ENCODE assay signal across 20 mouse cellular contexts in genomic region chr2:172269907-172270306, GRCm38 (mm10). TPM values are rescaled to one million over a fixed set of nuclear protein-coding genes. Genes with fewer than 3 reads are reported as not detected.
DNase-seq lines count a peak whose midpoint lies in the region; ATAC-seq and TF ChIP-seq lines count a peak whose summit lies in the region.
"Had no signal": no experiment of that assay in that cellular context is flagged by ENCODE, and none has a peak within 500 bp of the region (broad histone marks: within the 10 kb centered on the region; RNA-seq: fewer than 3 reads in every experiment).

No protein-coding gene starts in this region.

- no peak for DNase-seq in hindbrain, embryonic 10.5 days (ENCODE audit: low spot score)
- no peak for DNase-seq in forebrain, embryonic 11.5 days (ENCODE audit: low spot score)
- DNase-seq in midbrain, postnatal 0 days (ENCODE audit: low spot score), result peak; percentile 29
- no peak for DNase-seq in layer of hippocampus, adult 2 months (ENCODE audit: low spot score in 2 of 2)
- no peak for DNase-seq in right cerebral cortex, postnatal 10 days (ENCODE audit: low spot score in 2 of 2)
- DNase-seq: adrenal gland, adult 2 months; cerebellum, adult 2 months had no signal

- TF ChIP-seq CTCF in midbrain, postnatal 0 days (IDR thresholded peaks at IDR 0.05), result no peak
- no peak for TF ChIP-seq CTCF in layer of hippocampus, adult 2 months (conservative IDR thresholded peaks at IDR 0.05)

- no peaks in the 10 kb centered on the region for H3K27me3 ChIP-seq in hindbrain, embryonic 12.5 days
- no peaks in the 10 kb centered on the region for H3K27me3 ChIP-seq in hindbrain, embryonic 10.5 days (ENCODE audit: insufficient read depth, poor library complexity, severe bottlenecking)
- H3K27me3 ChIP-seq in forebrain, embryonic 11.5 days (ENCODE audit: control insufficient read depth, insufficient read depth, low read length), result no peaks in the 10 kb centered on the region
- no peaks in the 10 kb centered on the region for H3K27me3 ChIP-seq in hindbrain, embryonic 16.5 days (replicated peaks; ENCODE audit: control insufficient read depth, insufficient read depth, low read length)
- no peaks in the 10 kb centered on the region for H3K27me3 ChIP-seq in midbrain, postnatal 0 days (ENCODE audit: insufficient read depth, low read length)
- peaks cover 10% of the 10 kb centered on the region for H3K27me3 ChIP-seq in heart, embryonic 12.5 days (replicated peaks)
- H3K27me3 ChIP-seq: heart, embryonic 13.5 days; lung, embryonic 15.5 days had no signal

- no peak overlapping the region for H3K4me3 ChIP-seq in hindbrain, embryonic 12.5 days
- no peak overlapping the region for H3K4me3 ChIP-seq in hindbrain, embryonic 10.5 days
- no peak overlapping the region for H3K4me3 ChIP-seq in forebrain, embryonic 11.5 days (ENCODE audit: low read depth, low read length)
- no peak overlapping the region for H3K4me3 ChIP-seq in hindbrain, embryonic 16.5 days (ENCODE audit: low read length)
- H3K4me3 ChIP-seq in midbrain, postnatal 0 days (ENCODE audit: low read depth, low read length), result no peak overlapping the region
- no peak overlapping the region for H3K4me3 ChIP-seq in layer of hippocampus, adult 2 months
- H3K4me3 ChIP-seq in heart, embryonic 12.5 days, result no peak overlapping the region
- H3K4me3 ChIP-seq: heart, embryonic 13.5 days; liver, embryonic 12.5 days; lung, embryonic 15.5 days; myocyte had no signal

- peak overlapping the region; percentile 45; the same call in 1 of the 2 replicates for H3K27ac ChIP-seq in hindbrain, embryonic 12.5 days
- no peak overlapping the region; the same call in 1 of the 2 replicates for H3K27ac ChIP-seq in hindbrain, embryonic 10.5 days
- H3K27ac ChIP-seq in forebrain, embryonic 11.5 days (ENCODE audit: low read depth, low read length), result no peak overlapping the region; the same call in 1 of the 2 replicates
- H3K27ac ChIP-seq in hindbrain, embryonic 16.5 days (ENCODE audit: low read depth, low read length), result peak overlapping the region; percentile 57
- H3K27ac ChIP-seq in midbrain, postnatal 0 days (ENCODE audit: low read depth, low read length), result peak overlapping the region; percentile 69
- no peak overlapping the region for H3K27ac ChIP-seq in layer of hippocampus, adult 2 months
- H3K27ac ChIP-seq in heart, embryonic 12.5 days (ENCODE audit: poor library complexity, severe bottlenecking), result no peak overlapping the region
- H3K27ac ChIP-seq: heart, embryonic 13.5 days; liver, embryonic 12.5 days; lung, embryonic 15.5 days had no signal

- peak; percentile 58 for ATAC-seq in hindbrain, embryonic 12.5 days (ENCODE audit: low FRiP score)
- no peak; the same call in 1 of the 2 replicates for ATAC-seq in forebrain, embryonic 11.5 days (replicated peaks; ENCODE audit: low FRiP score)
- 0 out of 2 replicates have a peak, but pooled peaks have one; percentile 38 for ATAC-seq in hindbrain, embryonic 16.5 days
- peak; percentile 68; the same call in 1 of the 2 replicates for ATAC-seq in midbrain, postnatal 0 days (ENCODE audit: low FRiP score)
- no peak for ATAC-seq in heart, embryonic 12.5 days (ENCODE audit: insufficient number of reproducible peaks, low FRiP score)
- ATAC-seq: liver, embryonic 12.5 days had no signal

- no peak overlapping the region for H3K9ac ChIP-seq in hindbrain, embryonic 12.5 days
- peak overlapping the region; percentile 24; the same call in 1 of the 2 replicates for H3K9ac ChIP-seq in forebrain, embryonic 11.5 days (ENCODE audit: low read length)
- H3K9ac ChIP-seq in hindbrain, embryonic 16.5 days (ENCODE audit: low read depth, low read length), result no peak overlapping the region
- H3K9ac ChIP-seq in midbrain, postnatal 0 days (replicated peaks; ENCODE audit: low read length, poor library complexity, severe bottlenecking), result no peak overlapping the region
- no peak overlapping the region for H3K9ac ChIP-seq in heart, embryonic 12.5 days
- H3K9ac ChIP-seq: heart, embryonic 13.5 days; liver, embryonic 12.5 days; lung, embryonic 15.5 days had no signal

- H3K4me2 ChIP-seq in hindbrain, embryonic 12.5 days (replicated peaks), result no peak overlapping the region
- no peak overlapping the region for H3K4me2 ChIP-seq in forebrain, embryonic 11.5 days (ENCODE audit: low read depth, low read length, severe bottlenecking)
- H3K4me2 ChIP-seq in hindbrain, embryonic 16.5 days (ENCODE audit: low read length), result no peak overlapping the region
- no peak overlapping the region for H3K4me2 ChIP-seq in midbrain, postnatal 0 days (ENCODE audit: low read depth, low read length, poor library complexity, severe bottlenecking)
- H3K4me2 ChIP-seq in heart, embryonic 12.5 days, result no peak overlapping the region
- H3K4me2 ChIP-seq: heart, embryonic 13.5 days; liver, embryonic 12.5 days; lung, embryonic 15.5 days had no signal

- peaks cover 16% of the 10 kb centered on the region for H3K4me1 ChIP-seq in hindbrain, embryonic 12.5 days
- peaks cover 19% of the 10 kb centered on the region for H3K4me1 ChIP-seq in hindbrain, embryonic 10.5 days (replicated peaks)
- peaks cover 6% of the 10 kb centered on the region; the same call in 1 of the 2 replicates for H3K4me1 ChIP-seq in forebrain, embryonic 11.5 days (replicated peaks; ENCODE audit: control insufficient read depth, insufficient read depth, low read length)
- H3K4me1 ChIP-seq in hindbrain, embryonic 16.5 days (ENCODE audit: control insufficient read depth, insufficient read depth, low read depth, low read length), result peaks cover 14% of the 10 kb centered on the region
- H3K4me1 ChIP-seq in midbrain, postnatal 0 days (ENCODE audit: insufficient read depth, low read length), result no peaks in the 10 kb centered on the region
- peaks cover 19% of the 10 kb centered on the region for H3K4me1 ChIP-seq in heart, embryonic 12.5 days (replicated peaks)
- H3K4me1 ChIP-seq: lung, embryonic 15.5 days had no signal

- no peaks in the 10 kb centered on the region for H3K9me3 ChIP-seq in hindbrain, embryonic 12.5 days (replicated peaks)
- no peaks in the 10 kb centered on the region for H3K9me3 ChIP-seq in hindbrain, embryonic 10.5 days
- H3K9me3 ChIP-seq in forebrain, embryonic 11.5 days (ENCODE audit: control insufficient read depth, low read length), result no peaks in the 10 kb centered on the region
- H3K9me3 ChIP-seq in hindbrain, embryonic 16.5 days (ENCODE audit: control insufficient read depth, low read length), result no peaks in the 10 kb centered on the region
- no peaks in the 10 kb centered on the region for H3K9me3 ChIP-seq in midbrain, postnatal 0 days (ENCODE audit: low read length)
- no peaks in the 10 kb centered on the region for H3K9me3 ChIP-seq in heart, embryonic 12.5 days (replicated peaks)
- H3K9me3 ChIP-seq: heart, embryonic 13.5 days; liver, embryonic 12.5 days; lung, embryonic 15.5 days had no signal

- 88% methylated on average over 11 of the region's 11 CpGs for WGBS in hindbrain, embryonic 12.5 days
- 91% methylated on average over 11 of the region's 11 CpGs for WGBS in hindbrain, embryonic 10.5 days
- WGBS in forebrain, embryonic 11.5 days, result 83% methylated on average over 11 of the region's 11 CpGs
- 70% methylated on average over 11 of the region's 11 CpGs for WGBS in hindbrain, embryonic 16.5 days
- 57% methylated on average over 11 of the region's 11 CpGs for WGBS in midbrain, postnatal 0 days
- 83% methylated on average over 11 of the region's 11 CpGs for WGBS in heart, embryonic 12.5 days

- no peaks in the 10 kb centered on the region for H3K36me3 ChIP-seq in hindbrain, embryonic 12.5 days
- H3K36me3 ChIP-seq in hindbrain, embryonic 10.5 days, result no peaks in the 10 kb centered on the region
- H3K36me3 ChIP-seq in forebrain, embryonic 11.5 days (ENCODE audit: control insufficient read depth, insufficient read depth, low read length), result no peaks in the 10 kb centered on the region
- H3K36me3 ChIP-seq in hindbrain, embryonic 16.5 days (ENCODE audit: control insufficient read depth, insufficient read depth, low read length), result no peaks in the 10 kb centered on the region
- H3K36me3 ChIP-seq in midbrain, postnatal 0 days (ENCODE audit: insufficient read depth, low read length), result no peaks in the 10 kb centered on the region
- H3K36me3 ChIP-seq in heart, embryonic 12.5 days, result no peaks in the 10 kb centered on the region
- H3K36me3 ChIP-seq: heart, embryonic 13.5 days; liver, embryonic 12.5 days; lung, embryonic 15.5 days had no signal

RNA-seq across cellular contexts. Expression of gene Mc3r, which starts 21.6 kb away (rescaled TPM):
- polyA plus RNA-seq in hindbrain, embryonic 12.5 days (2016; fragmentation: Nextera tagmentation; extraction: Ambion mirVana), result not detected in 2 replicates
- not detected in 2 replicates for polyA plus RNA-seq in hindbrain, embryonic 10.5 days (2016; fragmentation: Nextera tagmentation; extraction: Ambion mirVana)
- 0.09 TPM in 1 of 2 replicates, not detected in the other for polyA plus RNA-seq in forebrain, embryonic 11.5 days (2014; fragmentation: Nextera tagmentation; extraction: Ambion mirVana)
- 0.11 and 0.19 TPM in 2 replicates for polyA plus RNA-seq in hindbrain, embryonic 16.5 days (2015; fragmentation: Nextera tagmentation; extraction: Ambion mirVana)
- 0.60 and 0.71 TPM in 2 replicates for total RNA-seq in midbrain, postnatal 0 days (2014; rRNA removed)
- polyA plus RNA-seq in midbrain, postnatal 0 days (2015; fragmentation: Nextera tagmentation; extraction: Ambion mirVana), result 0.94 and 1.1 TPM in 2 replicates
- total RNA-seq in layer of hippocampus, adult 2 months (2021), result not detected
- polyA plus RNA-seq in heart, embryonic 12.5 days (2016; fragmentation: Nextera tagmentation; extraction: Ambion mirVana), result not detected in 2 replicates
- total RNA-seq: adrenal gland, adult 2 months; gastrocnemius, postnatal 4 days; megakaryocyte progenitor cell, adult 5-6 weeks had no signal
- polyA plus RNA-seq: heart, embryonic 13.5 days; kidney, embryonic 14.5 days; lung, embryonic 15.5 days; myocyte; small intestine, adult 2 months; stomach, embryonic 14.5 days; thymus, postnatal 0 days had no signal

Comparison
In these comparisons a context has a peak if more than half of its experiments do, and no peak if none do; other contexts are left out.
1. H3K27ac ChIP-seq: peak in hindbrain, embryonic 12.5 days (single experiment), hindbrain, embryonic 16.5 days (single experiment) and midbrain, postnatal 0 days (single experiment); none in hindbrain, embryonic 10.5 days (single experiment), forebrain, embryonic 11.5 days (single experiment), layer of hippocampus, adult 2 months (single experiment) and heart, embryonic 12.5 days (single experiment).
2. ATAC-seq: peak in hindbrain, embryonic 12.5 days (single experiment), hindbrain, embryonic 16.5 days (single experiment) and midbrain, postnatal 0 days (single experiment); none in forebrain, embryonic 11.5 days (single experiment) and heart, embryonic 12.5 days (single experiment).